Mouse (Mus musculus) olfactory bulb, adult 2 months (tissue): ENCODE data around the gene Actg2.

ENCODE experiments used
- CTCF ChIP-seq: fragments of 200-500 bp; IDR thresholded peaks from 2 replicates; pipeline ENCODE4 v1.5.1; 2012; ENCODE audit warnings: low read depth, mild to moderate bottlenecking, low read length, moderate library complexity; ENCODE audit not compliant: insufficient read depth
- POLR2A ChIP-seq: fragments of 200-500 bp; IDR thresholded peaks from 2 replicates; pipeline ENCODE4 v1.6.1; 2012; ENCODE audit warnings: mild to moderate bottlenecking, low read depth, low read length, moderate library complexity; ENCODE audit not compliant: insufficient read depth

- TF ChIP-seq POLR2A (no peak), CTCF (no peak)
These were observed 20.9 kb downstream of the Actg2 start for GRCm38 (mm10) chr6:83515172-83515571.
